Mouse (Mus musculus) c-Kit-positive CD71-positive TER-119-negative erythroid progenitor cells, embryonic 14.5 days (primary cell): ENCODE data around the gene 2810021J22Rik.

Experiments used
- DNase-seq: peaks from one replicate; pipeline ENCODE4 v3.0.0-alpha.2; 2013; ENCODE audit warnings: low read depth

Gene 2810021J22Rik

DNA sequence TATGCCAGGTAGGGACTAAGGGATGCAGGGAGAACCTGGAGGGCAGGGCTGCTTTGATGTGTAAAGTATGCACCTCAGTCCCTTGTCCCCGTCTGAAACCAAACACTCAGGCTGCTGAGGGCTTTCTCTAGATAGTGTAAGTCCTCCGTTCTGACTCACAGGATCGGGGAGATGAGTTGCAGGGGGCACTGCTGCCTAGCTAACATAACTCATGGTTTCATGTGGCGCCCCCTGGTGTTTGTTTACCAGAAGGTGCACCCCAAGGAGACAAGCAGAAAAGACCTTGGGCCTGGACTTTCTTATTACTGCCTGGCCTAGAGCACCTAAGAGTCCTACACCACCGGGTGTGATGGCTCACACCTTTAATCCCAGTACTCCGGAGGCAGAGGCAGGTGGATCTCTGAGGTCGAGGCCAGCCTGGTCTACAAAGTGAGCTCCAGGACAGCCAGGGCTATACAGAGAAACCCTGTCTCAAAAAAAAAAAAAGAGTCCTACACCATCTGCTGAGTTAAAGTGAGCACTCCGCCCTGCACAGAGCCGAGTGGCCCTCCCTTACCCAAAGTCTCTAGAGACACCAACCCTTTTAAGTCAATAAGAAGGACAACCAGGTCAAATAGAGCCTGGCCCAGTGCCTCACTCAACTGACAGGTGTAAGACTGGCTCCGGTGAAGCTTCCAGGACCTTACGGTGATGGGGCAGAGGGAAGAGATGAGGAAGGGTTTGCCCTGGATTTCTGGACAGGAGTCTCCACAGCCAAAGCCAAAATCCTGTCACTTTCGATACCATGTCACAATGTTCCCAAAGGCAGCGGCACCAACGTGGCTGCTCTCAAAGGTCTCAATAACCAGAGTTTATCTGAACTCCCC lies 50.1 kb downstream of the 2810021J22Rik start:
- DNase-seq = peak; percentile 84

DNA sequence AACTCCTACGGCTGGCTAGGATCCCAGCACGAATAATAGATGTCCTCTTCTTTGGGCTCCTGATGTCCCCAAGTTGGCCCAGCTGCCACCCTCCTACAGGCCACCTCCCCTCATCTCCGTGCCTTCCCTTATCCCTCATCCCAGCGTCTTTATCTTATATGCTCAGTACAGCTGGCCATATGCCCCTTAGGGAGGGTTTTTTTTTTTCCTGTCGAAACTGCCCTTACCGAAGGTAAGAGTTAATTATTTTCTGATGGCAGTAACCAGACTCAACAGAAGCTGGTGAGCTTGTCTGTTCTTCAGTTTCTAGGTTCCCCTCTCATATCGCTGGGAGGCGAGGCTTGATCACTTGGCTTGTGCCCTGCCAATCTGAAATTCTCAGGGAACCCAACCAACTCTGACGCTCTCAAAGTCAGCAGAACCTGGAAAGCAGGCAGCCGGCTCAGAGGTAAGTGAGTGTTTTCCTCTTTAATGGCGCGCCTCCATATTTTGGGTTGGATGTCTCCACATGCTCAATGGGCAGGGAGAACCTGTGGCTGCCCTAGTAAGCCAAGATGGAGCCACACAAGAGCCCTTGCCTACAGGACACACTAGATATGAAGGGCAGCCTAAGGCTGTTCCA lies 50.8 kb downstream of the 2810021J22Rik start, which contains the start of gene Btnl10:
TSS of gene Btnl10 (plus strand) at position 164 of the 622 bp plus-strand sequence.
- no peak for DNase-seq

DNA sequence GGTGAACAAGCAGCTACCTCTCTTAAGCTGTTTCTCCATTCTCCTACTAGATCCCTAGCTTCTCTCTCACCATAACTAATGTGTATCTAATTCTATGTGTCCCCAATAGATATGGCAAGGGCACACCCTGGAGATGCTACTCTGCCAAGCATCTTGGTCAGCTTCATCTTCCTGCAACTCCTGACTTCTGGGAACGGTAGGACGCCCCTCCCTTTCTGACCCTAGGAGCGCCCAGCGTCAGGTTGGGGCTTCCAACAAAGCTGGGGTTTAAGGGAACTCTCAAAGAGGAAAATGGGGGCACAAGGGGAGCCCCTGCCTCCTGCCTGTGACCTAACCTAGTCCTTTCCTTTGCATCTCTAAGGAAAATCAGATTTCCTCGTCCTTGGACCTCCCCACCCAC lies 51.7 kb downstream of the 2810021J22Rik start:
- no peak for DNase-seq

DNA sequence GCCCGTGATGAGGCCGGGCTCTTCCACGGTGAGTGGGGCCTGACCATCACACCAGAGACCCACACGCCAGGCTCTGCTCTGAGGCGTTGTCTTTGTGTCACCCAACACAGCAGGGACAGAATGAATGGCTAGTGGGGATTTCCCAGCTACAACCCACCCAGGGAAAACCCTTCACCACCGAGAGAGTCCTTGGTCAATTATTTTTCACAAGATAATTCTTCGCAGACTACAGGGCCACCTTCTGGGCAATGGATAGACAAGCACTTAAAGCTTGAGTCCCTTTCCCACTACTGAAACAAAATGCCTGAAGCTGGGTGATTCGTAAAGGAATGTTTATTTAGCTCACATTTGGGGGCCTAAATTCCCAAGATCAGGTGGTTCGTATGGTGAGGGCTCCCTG lies 55.4 kb downstream of the 2810021J22Rik start:
- DNase-seq = no peak

DNA sequence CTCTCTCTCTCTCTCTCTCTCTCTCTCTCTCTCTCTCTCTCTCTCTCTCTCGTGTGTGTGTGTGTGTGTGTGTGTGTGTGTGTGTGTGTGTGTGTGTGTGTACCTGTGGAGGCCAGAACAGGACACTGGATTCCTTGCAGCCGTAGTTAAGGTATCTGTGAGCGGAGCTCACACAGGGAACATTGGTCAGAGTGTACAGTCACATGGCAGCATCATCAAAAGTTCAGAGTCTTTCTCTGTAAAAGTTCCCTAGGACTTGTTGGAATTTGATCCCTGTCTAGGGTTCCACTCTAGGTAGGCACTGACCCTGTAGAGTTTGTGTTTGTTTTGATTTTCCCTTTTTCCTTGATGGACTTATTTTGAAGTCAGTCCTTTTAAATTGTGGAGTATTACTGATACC lies 59.6 kb downstream of the 2810021J22Rik start:
- DNase-seq = no peak

DNA sequence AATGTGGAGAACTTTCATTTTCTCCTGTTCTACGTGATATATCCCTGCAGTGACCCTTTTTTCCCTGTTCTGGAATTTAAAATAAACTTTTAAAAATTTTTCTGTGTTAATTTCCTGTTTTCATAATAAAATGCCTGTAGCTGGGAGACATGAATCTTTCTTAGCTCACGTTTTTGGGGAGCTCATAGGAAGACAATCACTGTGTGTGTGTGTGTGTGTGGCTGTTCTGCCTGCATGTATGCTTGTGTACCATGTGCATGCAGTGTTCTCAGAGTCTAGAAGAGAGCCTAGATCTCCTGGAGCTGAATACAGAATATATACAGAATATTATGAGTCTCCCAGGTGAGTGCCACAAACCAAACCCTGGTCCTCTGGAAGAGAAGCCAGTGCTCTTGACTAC lies 60.0 kb downstream of the 2810021J22Rik start:
- no peak for DNase-seq

DNA sequence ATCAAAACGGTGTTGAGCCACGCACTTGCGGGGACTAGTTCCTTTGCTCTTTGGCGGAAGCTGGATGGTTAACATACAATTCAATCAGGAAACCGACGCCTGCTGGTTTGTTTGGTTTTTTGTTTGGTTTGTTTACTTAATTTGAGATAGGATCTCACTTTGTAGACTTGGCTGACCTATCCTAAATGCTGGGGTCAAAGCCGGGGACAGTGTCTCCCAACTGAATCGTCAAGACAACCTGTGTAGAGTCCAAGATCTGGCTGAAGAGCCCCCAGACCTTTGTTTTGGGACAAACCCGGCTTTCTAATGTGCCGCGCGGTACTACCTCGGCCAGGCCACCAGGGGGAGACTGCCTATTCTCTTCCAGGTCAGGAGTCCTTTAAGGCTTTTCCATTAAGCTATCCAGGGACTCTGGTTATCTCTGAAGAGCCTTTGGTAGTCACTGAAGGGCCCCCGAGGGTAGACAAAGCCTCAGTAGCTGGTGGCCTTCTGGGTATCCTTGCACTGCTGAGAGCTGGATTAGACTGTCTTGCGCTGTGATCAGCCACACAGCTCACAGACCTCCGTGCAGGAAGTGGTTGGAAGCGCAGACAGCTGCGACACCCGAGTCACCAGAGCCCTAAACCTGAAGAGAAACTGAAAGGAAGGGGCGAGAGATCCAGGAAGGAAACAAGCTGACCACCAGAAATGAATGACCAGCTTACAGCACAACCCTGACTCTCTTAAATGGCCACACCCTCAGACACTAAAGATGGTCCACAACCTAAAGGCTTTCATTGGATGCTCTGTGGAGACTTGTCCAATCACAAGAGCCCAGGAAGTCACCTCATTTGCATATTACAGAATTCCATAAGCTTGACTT lies 61.0 kb downstream of the 2810021J22Rik start:
- no peak for DNase-seq

DNA sequence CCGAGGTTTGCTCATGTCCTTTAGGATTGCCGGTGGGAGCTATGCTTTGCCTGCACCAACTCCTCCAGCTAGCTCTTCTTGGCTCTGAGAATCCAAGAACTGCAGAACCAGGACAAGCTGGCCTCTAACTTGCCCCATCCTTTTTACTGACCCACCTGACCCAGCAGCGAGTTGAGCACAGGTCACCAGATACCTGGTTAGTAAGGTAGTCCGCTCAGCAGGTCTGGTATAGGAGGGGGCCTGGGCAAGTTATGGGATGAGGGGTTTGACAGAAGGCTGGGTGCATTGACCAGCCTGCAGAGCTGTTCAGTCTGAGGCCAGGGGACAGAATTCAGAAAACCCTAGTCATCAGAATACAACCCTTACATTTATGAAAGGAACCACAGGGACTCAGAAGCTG lies 62.0 kb downstream of the 2810021J22Rik start:
- DNase-seq = no peak

DNA sequence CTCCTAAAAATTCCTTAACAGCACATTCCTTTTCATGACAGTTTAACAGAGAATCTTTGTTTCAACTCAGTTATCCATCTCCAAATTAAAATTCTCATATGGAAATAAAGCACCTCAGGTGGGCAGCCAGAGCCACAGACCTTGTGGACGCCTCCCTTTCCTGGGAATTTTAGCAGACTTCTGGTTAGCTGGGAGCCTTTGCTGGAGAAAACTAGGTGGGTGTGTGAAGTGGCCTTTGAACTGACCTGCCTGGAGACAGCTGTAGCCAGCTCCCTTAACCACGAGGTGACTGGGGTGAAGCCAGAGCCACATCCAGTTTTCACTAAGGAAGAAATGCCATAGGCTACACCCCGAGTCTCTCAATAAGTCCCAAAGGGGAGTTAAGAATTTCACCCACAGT lies 62.6 kb downstream of the 2810021J22Rik start:
- no peak for DNase-seq

DNA sequence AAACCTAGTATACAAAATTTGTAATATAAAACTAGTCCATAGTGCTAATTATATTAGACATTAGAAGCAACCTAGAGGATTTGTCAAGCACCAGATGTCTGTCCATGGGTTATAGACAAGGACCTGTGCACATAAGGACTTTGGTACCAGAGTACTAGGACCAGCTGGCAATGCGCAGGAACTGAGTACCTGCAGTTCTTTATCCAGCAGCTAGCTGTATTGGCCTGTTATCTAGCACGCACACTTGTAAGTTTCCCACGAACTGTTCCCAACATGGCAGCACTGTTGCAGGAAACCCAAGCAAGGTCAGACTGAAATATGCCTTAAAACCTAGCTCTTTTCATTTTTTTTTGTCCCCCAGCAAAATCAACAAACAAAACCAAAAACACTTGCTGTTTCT lies 63.2 kb downstream of the 2810021J22Rik start:
- DNase-seq = peak; percentile 40

DNA sequence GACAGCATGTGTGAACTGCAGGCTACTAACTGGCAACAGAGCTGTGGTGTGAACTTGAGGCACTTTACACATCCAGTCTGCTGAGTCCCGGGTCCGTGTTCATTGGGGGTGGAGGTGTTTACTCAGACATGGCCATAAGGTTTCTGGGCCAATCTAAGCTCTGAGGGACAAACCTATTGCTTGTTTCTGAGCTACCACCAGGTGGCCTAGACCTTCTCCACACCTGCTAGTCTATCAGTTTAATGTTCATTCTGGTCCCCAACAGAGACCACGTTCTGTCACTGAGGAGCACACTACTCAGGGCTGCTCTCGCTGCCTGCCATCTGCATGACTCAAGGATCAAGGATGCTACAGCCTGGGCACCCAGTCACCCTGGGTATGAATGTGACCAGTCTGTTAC lies 64.6 kb downstream of the 2810021J22Rik start:
- no peak for DNase-seq
